Mouse (Mus musculus): Measurements from ENCODE around the gene Vav2. TPM values are rescaled to one million over a fixed set of nuclear protein-coding genes. Genes with fewer than 3 reads are reported as not detected.

Vav2 gene
- polyA plus RNA-seq, 1 experiment from 2014 or later: 7.5 TPM

GRCm38 (mm10) chr2:27373349-27373748 lies 53.5 kb downstream of the Vav2 start:
- no peaks in the 10 kb centered on the region for H3K9me3 ChIP-seq (ENCODE audit: control insufficient read depth, low read length)
- peaks cover 18% of the 10 kb centered on the region for H3K4me1 ChIP-seq (replicated peaks; ENCODE audit: control insufficient read depth, insufficient read depth, low read length)
- H3K27me3 ChIP-seq (replicated peaks; ENCODE audit: control insufficient read depth, insufficient read depth, low read length): no peaks in the 10 kb centered on the region
- ATAC-seq (replicated peaks; ENCODE audit: low FRiP score, low TSS enrichment, low read depth) (no peak), DNase-seq (ENCODE audit: low spot score) (no peak)
- no peak overlapping the region for H3K27ac ChIP-seq (ENCODE audit: low read depth)
- H3K4me2 ChIP-seq (ENCODE audit: low read length): no peak overlapping the region
- no peak overlapping the region for H3K4me3 ChIP-seq (ENCODE audit: low read depth, low read length)
- WGBS: 19% methylated on average over 12 of the region's 12 CpGs
- H3K36me3 ChIP-seq (ENCODE audit: control insufficient read depth, insufficient read depth, low read length): no peaks in the 10 kb centered on the region
- no peak overlapping the region for H3K9ac ChIP-seq (ENCODE audit: low read length)

GRCm38 (mm10) chr2:27371450-27371849 lies 55.4 kb downstream of the Vav2 start:
- Histone ChIP-seq H3K27me3 (replicated peaks; ENCODE audit: control insufficient read depth, insufficient read depth, low read length) (no peaks in the 10 kb centered on the region), H3K4me3 (ENCODE audit: low read depth, low read length) (no peak overlapping the region), H3K9ac (ENCODE audit: low read length) (no peak overlapping the region), H3K36me3 (ENCODE audit: control insufficient read depth, insufficient read depth, low read length) (no peaks in the 10 kb centered on the region), H3K4me2 (ENCODE audit: low read length) (no peak overlapping the region), H3K4me1 (replicated peaks; ENCODE audit: control insufficient read depth, insufficient read depth, low read length) (peaks cover 10% of the 10 kb centered on the region; the same call in 1 of the 2 replicates), H3K27ac (ENCODE audit: low read depth) (no peak overlapping the region), H3K9me3 (ENCODE audit: control insufficient read depth, low read length) (no peaks in the 10 kb centered on the region)
- 82% methylated on average over 2 of the region's 2 CpGs for WGBS
- no peak for ATAC-seq (replicated peaks; ENCODE audit: low FRiP score, low TSS enrichment, low read depth)
- DNase-seq (ENCODE audit: low spot score): no peak

GRCm38 (mm10) chr2:27368980-27369379 lies 57.9 kb downstream of the Vav2 start:
- H3K4me3 ChIP-seq (ENCODE audit: low read depth, low read length): no peak overlapping the region
- no peaks in the 10 kb centered on the region for H3K36me3 ChIP-seq (ENCODE audit: control insufficient read depth, insufficient read depth, low read length)
- 63% methylated on average over 8 of the region's 8 CpGs for WGBS
- H3K27me3 ChIP-seq (replicated peaks; ENCODE audit: control insufficient read depth, insufficient read depth, low read length): no peaks in the 10 kb centered on the region
- no peak overlapping the region for H3K4me2 ChIP-seq (ENCODE audit: low read length)
- no peak overlapping the region for H3K9ac ChIP-seq (ENCODE audit: low read length)
- no peaks in the 10 kb centered on the region for H3K9me3 ChIP-seq (ENCODE audit: control insufficient read depth, low read length)
- ATAC-seq (replicated peaks; ENCODE audit: low FRiP score, low TSS enrichment, low read depth) (no peak), DNase-seq (ENCODE audit: low spot score) (no peak)
- no peak overlapping the region for H3K27ac ChIP-seq (ENCODE audit: low read depth)
- peaks cover 6% of the 10 kb centered on the region; the same call in 1 of the 2 replicates for H3K4me1 ChIP-seq (replicated peaks; ENCODE audit: control insufficient read depth, insufficient read depth, low read length)

GRCm38 (mm10) chr2:27365296-27365695 lies 61.5 kb downstream of the Vav2 start:
- ATAC-seq (replicated peaks; ENCODE audit: low FRiP score, low TSS enrichment, low read depth): no peak
- Histone ChIP-seq H3K36me3 (ENCODE audit: control insufficient read depth, insufficient read depth, low read length) (no peaks in the 10 kb centered on the region), H3K4me3 (ENCODE audit: low read depth, low read length) (no peak overlapping the region), H3K4me2 (ENCODE audit: low read length) (no peak overlapping the region), H3K27ac (ENCODE audit: low read depth) (no peak overlapping the region), H3K4me1 (replicated peaks; ENCODE audit: control insufficient read depth, insufficient read depth, low read length) (peaks cover 8% of the 10 kb centered on the region), H3K27me3 (replicated peaks; ENCODE audit: control insufficient read depth, insufficient read depth, low read length) (no peaks in the 10 kb centered on the region), H3K9me3 (ENCODE audit: control insufficient read depth, low read length) (no peaks in the 10 kb centered on the region), H3K9ac (ENCODE audit: low read length) (no peak overlapping the region)
- DNase-seq (ENCODE audit: low spot score): no peak
- 64% methylated on average over 4 of the region's 4 CpGs for WGBS

- ATAC-seq (replicated peaks; ENCODE audit: low FRiP score, low TSS enrichment, low read depth) (no peak), DNase-seq (ENCODE audit: low spot score) (no peak)
- Histone ChIP-seq H3K36me3 (ENCODE audit: control insufficient read depth, insufficient read depth, low read length) (no peaks in the 10 kb centered on the region), H3K4me1 (replicated peaks; ENCODE audit: control insufficient read depth, insufficient read depth, low read length) (peaks cover 8% of the 10 kb centered on the region), H3K9ac (ENCODE audit: low read length) (no peak overlapping the region), H3K4me3 (ENCODE audit: low read depth, low read length) (no peak overlapping the region), H3K4me2 (ENCODE audit: low read length) (no peak overlapping the region), H3K27me3 (replicated peaks; ENCODE audit: control insufficient read depth, insufficient read depth, low read length) (no peaks in the 10 kb centered on the region), H3K27ac (ENCODE audit: low read depth) (no peak overlapping the region), H3K9me3 (ENCODE audit: control insufficient read depth, low read length) (no peaks in the 10 kb centered on the region)
- 14% methylated on average over 5 of the region's 5 CpGs for WGBS
These were observed 65.0 kb downstream of the Vav2 start for GRCm38 (mm10) chr2:27361786-27362185.

- H3K4me1 ChIP-seq (replicated peaks; ENCODE audit: control insufficient read depth, insufficient read depth, low read length): peaks cover 11% of the 10 kb centered on the region
These were observed 68.4 kb downstream of the Vav2 start for GRCm38 (mm10) chr2:27358461-27358860.

GRCm38 (mm10) chr2:27355684-27356083 lies 71.1 kb downstream of the Vav2 start:
- no peaks in the 10 kb centered on the region for H3K27me3 ChIP-seq (replicated peaks; ENCODE audit: control insufficient read depth, insufficient read depth, low read length)
- no peak overlapping the region for H3K9ac ChIP-seq (ENCODE audit: low read length)
- no peaks in the 10 kb centered on the region for H3K36me3 ChIP-seq (ENCODE audit: control insufficient read depth, insufficient read depth, low read length)
- DNase-seq (ENCODE audit: low spot score): no peak
- H3K4me3 ChIP-seq (ENCODE audit: low read depth, low read length): no peak overlapping the region
- H3K4me2 ChIP-seq (ENCODE audit: low read length): no peak overlapping the region
- peaks cover 3% of the 10 kb centered on the region; the same call in 1 of the 2 replicates for H3K4me1 ChIP-seq (replicated peaks; ENCODE audit: control insufficient read depth, insufficient read depth, low read length)
- H3K9me3 ChIP-seq (ENCODE audit: control insufficient read depth, low read length): no peaks in the 10 kb centered on the region
- no peak for ATAC-seq (replicated peaks; ENCODE audit: low FRiP score, low TSS enrichment, low read depth)
- H3K27ac ChIP-seq (ENCODE audit: low read depth): no peak overlapping the region
- 52% methylated on average over 4 of the region's 4 CpGs for WGBS

More at GRCm38 (mm10) chr2:27358461-27358860, 68.4 kb downstream of the Vav2 start:
- DNase-seq (ENCODE audit: low spot score) (no peak), ATAC-seq (replicated peaks; ENCODE audit: low FRiP score, low TSS enrichment, low read depth) (no peak)
- 76% methylated on average over 2 of the region's 2 CpGs for WGBS
- Histone ChIP-seq H3K9me3 (ENCODE audit: control insufficient read depth, low read length) (no peaks in the 10 kb centered on the region), H3K4me3 (ENCODE audit: low read depth, low read length) (no peak overlapping the region), H3K4me2 (ENCODE audit: low read length) (no peak overlapping the region), H3K27ac (ENCODE audit: low read depth) (no peak overlapping the region), H3K36me3 (ENCODE audit: control insufficient read depth, insufficient read depth, low read length) (no peaks in the 10 kb centered on the region), H3K9ac (ENCODE audit: low read length) (no peak overlapping the region), H3K27me3 (replicated peaks; ENCODE audit: control insufficient read depth, insufficient read depth, low read length) (no peaks in the 10 kb centered on the region)

- no peaks in the 10 kb centered on the region for H3K9me3 ChIP-seq (ENCODE audit: control insufficient read depth, low read length)
- no peak overlapping the region for H3K27ac ChIP-seq (ENCODE audit: low read depth)
- ATAC-seq (replicated peaks; ENCODE audit: low FRiP score, low TSS enrichment, low read depth) (no peak), DNase-seq (ENCODE audit: low spot score) (no peak)
- H3K4me2 ChIP-seq (ENCODE audit: low read length): no peak overlapping the region
- no peak overlapping the region for H3K9ac ChIP-seq (ENCODE audit: low read length)
- H3K4me1 ChIP-seq (replicated peaks; ENCODE audit: control insufficient read depth, insufficient read depth, low read length): peaks cover 3% of the 10 kb centered on the region; the same call in 1 of the 2 replicates
- H3K27me3 ChIP-seq (replicated peaks; ENCODE audit: control insufficient read depth, insufficient read depth, low read length): no peaks in the 10 kb centered on the region
- no peak overlapping the region for H3K4me3 ChIP-seq (ENCODE audit: low read depth, low read length)
- no peaks in the 10 kb centered on the region for H3K36me3 ChIP-seq (ENCODE audit: control insufficient read depth, insufficient read depth, low read length)
- 63% methylated on average over 6 of the region's 6 CpGs for WGBS
These were observed 72.1 kb downstream of the Vav2 start for GRCm38 (mm10) chr2:27354610-27355211.

GRCm38 (mm10) chr2:27352720-27353119 lies 74.1 kb downstream of the Vav2 start:
- no peaks in the 10 kb centered on the region for H3K9me3 ChIP-seq (ENCODE audit: control insufficient read depth, low read length)
- H3K27ac ChIP-seq (ENCODE audit: low read depth): no peak overlapping the region
- ATAC-seq (replicated peaks; ENCODE audit: low FRiP score, low TSS enrichment, low read depth): no peak
- H3K4me1 ChIP-seq (replicated peaks; ENCODE audit: control insufficient read depth, insufficient read depth, low read length): peaks cover 3% of the 10 kb centered on the region; the same call in 1 of the 2 replicates
- H3K9ac ChIP-seq (ENCODE audit: low read length): no peak overlapping the region
- no peak overlapping the region for H3K4me3 ChIP-seq (ENCODE audit: low read depth, low read length)
- H3K4me2 ChIP-seq (ENCODE audit: low read length): no peak overlapping the region
- DNase-seq (ENCODE audit: low spot score): no peak
- H3K27me3 ChIP-seq (replicated peaks; ENCODE audit: control insufficient read depth, insufficient read depth, low read length): no peaks in the 10 kb centered on the region
- H3K36me3 ChIP-seq (ENCODE audit: control insufficient read depth, insufficient read depth, low read length): no peaks in the 10 kb centered on the region
- WGBS: 88% methylated on average over 8 of the region's 8 CpGs
